Mouse (Mus musculus) embryo, embryonic 9.5 days (tissue): Measurements from ENCODE around the gene Snrpd3.
A peak's percentile ranks its signal among the peaks of the same experiment; 100 is the strongest.

Source experiments
- DNase-seq: peaks from one replicate; pipeline ENCODE4 v3.0.0-alpha.2; 2017; ENCODE audit errors: extremely low spot score

The Snrpd3 gene

DNA sequence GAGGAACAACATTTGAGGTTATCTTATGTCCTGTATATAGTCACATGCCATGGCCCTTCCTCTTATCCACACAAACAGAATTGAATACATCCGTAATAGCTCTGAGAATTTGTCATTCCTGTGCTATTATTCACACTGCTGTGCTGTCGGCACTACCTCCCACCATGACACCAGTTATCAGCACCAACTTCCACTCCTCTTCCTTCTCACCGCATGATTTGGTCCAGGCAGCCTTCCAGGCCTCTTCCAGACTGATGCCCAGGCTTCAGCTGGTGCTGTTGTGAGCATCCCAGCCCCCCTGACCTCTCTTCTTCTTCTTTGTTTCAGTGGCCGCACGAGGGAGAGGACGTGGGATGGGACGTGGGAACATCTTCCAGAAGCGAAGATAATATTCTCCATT is 17.6 kb downstream of the Snrpd3 start:
- no peak for DNase-seq

DNA sequence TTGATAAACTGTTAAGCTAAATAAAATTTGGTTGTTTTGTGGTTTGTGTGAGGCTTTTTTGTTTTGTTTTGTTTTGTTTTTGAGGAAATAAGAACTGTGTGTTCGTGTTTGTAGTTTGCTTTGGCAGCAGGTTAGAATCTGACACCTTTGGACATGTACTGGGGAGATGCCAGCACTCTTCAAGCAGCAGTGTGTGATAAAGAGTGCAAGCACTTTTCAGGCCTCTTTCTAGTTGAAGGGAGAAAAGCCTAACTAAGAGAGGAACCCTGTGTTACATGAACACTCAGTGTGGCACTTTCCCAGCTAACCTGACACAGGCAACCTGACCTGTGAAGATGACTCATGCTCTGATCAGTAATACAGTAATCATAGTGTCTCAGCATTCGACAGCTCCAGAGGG is 18.1 kb downstream of the Snrpd3 start:
- DNase-seq, result no peak

DNA sequence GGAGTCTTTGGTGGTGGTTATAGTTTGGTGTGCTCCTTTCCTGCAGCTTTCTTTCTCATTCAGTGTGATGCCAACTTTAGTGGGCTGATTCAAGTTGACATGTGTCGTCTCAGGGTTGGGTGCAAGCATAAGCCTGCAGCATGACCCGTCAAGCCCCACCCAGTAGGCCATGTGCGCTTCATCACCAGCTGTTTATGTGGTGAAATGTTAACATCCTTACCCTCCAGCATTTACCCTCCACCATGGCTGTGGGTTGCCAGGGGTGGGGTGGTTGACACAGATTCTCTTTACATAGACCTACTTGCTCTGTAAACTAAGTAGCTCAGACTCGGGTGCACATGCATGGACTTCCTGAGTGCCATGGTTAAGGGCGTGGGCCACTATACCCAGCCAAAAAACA is 18.8 kb downstream of the Snrpd3 start:
- no peak for DNase-seq

DNA sequence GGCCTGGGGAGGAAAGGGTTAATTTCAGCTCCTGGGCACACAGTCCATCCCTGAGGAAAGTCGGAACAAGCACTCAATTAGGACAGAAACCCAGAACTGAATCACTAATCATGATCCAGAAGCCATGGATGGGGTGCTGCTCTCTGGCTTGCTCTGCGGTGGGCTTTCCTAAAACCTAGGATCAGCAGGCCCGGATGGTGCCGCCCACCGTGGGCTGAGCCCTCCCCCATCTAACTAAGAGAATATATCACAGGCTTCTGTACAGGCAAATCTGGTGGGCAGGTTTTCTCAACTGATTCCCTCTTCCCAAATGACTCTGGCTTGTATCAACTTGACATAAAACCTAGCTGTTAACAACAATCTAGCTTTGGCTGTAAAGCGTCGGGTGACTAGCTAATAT is 30.6 kb downstream of the Snrpd3 start:
- no peak for DNase-seq

DNA sequence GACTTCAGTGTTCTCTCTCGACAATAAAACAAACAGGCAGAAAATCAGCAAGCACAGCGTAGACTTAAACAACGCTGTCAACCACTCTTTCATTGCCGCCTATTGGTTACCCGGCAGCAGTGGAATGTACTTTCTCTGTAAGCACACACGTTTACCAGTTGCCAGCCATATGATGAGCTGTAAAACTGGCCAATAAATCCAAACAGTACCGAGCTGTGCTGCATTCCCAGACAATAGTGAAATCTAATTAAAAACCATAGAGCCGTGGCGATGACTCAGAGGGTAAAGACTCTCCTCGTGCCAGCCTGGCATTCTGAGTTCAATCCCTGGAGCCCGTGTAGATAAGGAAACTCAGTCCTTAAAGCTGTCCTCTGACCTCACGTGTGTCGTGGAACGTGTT is 31.1 kb downstream of the Snrpd3 start:
- no peak for DNase-seq

DNA sequence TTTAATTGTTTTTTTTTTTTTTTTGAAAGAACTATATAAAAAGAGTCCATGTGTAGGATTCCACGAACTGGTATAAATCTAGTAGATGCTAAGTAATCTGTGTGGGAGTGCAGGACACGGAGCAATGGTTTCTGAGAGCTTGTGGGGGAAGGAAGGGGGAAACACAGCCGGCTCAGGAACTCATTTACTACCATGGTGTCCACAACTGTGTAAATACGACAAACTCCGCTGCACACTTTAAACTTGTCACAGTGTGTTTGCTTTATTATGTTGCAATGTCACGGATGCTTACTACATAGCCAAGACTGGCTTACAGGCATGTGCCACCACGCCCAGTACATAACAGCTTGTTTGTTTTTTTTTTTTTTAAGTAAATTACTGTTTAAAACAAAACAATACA is 32.5 kb downstream of the Snrpd3 start:
- DNase-seq, result no peak

DNA sequence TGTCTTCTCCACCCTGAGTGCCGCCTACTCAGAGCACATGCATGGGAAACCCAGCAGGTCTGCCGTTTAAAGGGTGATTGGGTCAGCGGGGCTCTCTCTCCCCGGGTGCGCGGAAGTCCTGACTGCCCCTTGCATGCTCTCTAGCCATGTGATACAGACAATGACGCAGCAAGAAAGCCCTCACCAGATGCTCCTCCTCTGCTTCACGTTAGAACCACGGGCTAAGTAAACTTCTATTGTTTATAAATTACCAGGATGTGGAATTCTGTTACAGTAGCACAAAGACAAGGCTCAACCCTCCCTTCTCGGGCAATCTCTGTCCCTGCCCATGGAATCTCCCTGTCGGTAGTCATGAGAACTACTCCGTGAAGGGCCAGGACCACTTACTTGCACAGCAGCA is 33.8 kb downstream of the Snrpd3 start:
- no peak for DNase-seq

DNA sequence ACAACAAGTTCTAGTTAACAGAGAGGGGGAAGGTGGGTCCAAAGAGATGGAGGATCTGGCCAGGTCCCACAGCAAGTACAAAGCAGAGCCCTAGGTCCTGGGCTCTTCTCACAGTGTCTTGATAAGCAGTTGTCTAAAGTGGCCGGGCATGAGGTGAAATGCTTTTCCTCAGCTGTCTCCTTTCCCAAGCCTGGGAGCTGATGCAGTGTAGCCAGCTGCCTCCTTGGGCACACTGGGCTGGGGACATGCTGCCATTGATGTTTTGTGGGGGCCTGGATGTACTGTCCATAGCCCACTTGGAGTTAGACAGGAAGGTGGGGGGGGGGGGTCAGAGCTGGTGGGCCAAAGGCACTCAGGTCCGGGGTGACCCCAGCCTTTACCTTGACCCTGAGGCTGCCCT is 34.8 kb downstream of the Snrpd3 start:
- DNase-seq, result no peak

DNA sequence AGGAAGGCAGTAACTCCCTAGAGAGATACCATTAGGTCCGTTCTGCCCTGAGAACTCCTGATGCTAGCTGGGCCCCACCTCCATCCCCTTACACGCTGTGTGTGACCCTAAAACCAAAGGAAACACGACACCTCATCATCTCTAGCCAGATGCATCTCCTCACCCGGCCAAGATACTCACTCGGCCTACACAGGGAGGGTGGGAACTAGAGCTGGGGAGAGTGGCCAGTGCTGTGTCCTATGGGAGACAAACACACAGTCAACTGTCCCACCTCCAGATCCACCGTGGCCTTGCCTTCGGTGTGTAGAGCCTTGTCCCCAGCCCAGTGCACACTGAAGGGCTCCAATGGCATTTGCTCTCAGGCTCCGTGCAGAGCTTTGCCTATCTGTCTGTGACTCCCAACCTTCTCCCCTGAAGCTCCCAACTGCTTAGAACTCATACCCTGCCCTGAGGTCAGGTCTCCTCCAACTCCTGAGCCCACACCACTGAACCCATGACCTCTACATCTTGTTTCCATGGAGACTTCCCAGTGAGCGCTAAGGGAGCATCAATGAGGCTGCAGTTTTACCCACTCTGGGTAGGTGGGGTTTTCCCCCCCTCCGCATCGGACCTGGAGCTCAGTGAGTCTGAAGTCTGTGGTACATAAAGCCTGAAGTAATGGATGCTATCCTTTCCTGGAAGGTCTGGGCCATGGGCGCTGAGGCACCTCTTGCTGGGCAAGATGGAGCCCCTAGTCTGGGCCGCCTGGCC is 35.5 kb downstream of the Snrpd3 start:
- no peak for DNase-seq

DNA sequence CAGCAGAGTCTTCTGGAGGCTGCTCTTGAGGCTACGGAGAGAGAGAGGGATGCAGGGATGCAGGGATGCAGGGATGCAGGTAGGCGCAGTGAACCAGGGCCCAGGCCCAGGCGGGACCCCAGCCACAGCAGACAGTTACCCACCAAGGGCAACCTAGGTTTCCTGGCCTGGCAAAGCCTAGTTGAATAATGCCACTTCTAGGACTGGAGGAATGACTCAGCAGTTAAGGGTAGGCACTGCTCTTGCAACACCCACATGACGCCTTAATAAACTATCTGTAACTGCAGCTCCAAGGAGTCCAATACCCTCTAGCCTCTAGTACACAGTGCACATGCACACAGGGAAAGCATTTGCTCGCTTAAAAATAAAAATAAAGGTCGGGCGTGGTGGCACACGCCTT is 36.7 kb downstream of the Snrpd3 start:
- no peak for DNase-seq

DNA sequence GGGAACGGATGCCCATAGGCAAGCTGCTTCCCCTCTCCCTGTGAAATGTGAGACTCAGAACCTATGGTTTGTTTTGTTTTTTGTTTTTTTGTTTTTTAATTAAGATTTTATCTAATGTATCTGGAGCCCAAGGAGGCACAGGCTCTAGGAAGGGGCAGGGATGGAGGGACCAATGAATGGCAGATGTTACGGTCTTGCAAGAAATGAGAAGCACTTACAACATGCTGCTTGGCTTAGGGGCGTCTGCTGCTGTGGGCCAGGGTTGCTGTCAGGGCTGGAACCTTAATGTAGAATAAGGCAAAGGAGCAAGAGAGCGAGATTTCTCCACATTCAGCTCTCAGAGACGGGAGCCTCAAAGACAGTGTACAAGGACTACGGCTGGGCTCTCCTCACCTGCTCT is 38.2 kb downstream of the Snrpd3 start:
- DNase-seq, result no peak

DNA sequence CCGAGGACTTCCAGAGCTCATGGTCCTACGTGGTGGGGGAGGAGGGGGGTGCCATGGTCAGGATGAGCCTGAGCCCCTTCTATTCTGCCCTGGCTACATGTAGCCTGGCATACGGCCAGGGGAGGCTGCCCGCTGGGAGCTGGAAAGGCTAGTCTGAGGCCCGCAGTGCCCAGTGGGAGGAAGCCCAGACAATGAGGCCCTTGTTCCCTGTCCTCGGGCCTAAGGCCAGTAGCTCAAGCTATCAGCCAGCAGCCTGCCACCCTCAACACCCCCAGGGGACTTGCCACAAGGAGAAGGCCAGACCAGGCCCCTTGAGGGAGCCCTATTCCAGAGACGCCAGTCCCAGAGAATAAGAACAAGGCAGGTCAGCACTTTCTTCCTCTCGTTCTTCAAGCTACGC is 38.7 kb downstream of the Snrpd3 start:
- no peak for DNase-seq

DNA sequence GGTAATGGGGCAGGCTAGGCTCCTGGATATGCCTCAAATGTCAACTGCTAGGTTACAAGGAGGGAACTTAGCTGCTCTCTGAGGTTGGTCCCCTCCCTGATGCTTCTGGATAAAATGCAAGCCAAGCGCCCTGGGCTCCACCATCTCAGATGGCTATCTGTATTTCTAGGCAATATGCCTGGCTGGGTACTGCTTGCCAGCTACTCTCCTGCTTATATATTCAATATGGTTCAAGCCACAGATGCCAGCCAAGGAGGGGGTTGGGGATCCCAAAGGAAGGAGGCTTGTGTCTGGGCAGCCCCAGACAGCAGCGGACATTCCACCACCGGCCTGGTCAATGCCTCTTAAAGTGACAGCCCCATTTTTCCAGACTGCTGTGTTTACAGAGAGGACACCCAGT is 41.2 kb downstream of the Snrpd3 start:
- no peak for DNase-seq

DNA sequence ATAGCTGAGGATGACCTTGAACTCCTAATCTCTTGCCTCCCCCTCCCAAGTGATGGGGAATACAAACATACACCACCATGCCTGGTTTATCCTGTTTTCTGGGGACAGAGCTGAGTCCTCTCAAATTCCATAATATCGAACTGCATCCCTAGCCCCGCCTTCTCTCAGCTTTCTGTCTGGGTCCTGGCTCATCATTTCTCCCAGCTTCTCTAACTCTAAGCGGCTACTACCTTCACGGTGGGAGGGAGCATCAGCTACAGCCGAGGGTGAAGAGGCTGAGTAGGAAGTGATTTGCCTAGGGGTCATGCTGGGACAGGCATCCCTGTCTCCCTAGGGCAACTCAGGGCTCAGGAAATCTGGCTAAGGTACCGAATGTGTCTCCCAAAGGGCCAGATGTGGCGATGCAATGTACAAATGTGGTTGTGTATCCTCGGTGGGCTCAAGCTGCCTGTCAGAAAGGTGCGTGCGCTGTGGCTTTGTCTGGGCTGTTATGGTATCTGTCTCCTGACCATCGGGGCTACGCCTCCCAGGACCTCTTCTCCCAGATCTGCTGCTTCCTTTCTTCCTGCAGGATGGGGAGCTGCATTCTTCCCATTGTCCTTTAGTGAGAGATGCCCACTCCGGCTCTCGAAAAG is 41.8 kb downstream of the Snrpd3 start:
- DNase-seq, result no peak

DNA sequence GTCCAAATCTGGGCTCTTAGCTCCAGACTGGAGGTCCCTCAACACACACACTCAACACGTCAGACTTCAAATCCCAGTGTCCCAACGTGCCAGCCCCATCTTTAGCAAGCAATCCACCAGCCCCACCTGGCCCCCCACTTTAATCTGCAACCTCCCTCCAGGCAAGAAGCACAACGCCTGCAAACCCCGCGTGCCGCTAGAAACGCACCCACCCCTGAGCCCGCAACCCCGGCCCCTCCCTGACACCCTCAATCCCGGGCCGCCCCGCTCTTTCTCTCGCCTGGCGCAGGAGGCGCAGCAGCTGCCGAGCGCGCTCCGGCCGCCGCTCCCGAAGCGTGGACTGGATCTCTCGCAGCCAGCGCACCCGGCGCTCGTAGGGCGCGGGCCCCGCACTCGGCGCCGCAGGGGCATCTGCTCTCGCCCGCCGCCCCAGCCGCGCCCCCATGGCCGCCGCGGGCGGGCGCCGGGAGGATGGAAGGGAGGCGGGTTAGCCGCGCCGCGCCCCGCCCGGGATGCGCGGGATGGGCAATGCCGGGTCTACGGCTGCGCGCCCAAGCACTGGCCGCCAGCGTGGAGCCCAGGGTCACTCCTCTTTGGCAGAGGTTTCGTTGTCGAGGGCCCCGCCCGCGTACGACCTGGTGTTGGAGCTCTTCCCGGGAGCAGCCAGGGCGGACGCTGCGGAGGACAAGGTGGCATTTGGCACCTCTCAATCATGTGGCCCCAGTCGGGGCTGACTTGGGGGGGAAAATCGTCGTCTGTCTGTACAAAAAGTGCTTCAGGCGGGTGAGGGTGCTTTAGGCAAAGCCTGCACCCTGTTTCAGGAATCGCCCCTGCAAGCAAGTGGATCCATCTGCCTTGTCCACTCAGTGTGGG is 42.6 kb downstream of the Snrpd3 start, which contains the start of gene Lrrc75b:
Lrrc75b (minus strand) TSS at position 655 of the 873 bp plus-strand sequence.
- peak; percentile 55 for DNase-seq

DNA sequence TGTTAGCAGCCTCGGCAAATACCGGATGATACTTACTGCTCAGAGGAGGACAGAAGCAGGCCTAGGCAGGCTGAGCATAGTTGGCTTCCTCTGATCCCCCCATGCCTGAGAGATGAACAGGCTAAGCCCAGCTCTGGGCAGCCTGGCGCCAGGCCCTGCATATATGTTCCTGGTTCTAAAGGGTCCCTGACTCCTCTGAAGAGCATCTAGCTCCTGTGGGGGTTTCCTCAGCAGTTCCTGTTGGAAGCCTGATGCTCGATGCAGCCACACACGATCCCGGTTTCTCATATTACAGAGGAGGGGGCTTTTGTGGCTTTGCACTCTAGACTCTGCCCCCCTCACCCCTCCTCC is 43.2 kb downstream of the Snrpd3 start:
- DNase-seq, result peak; percentile 47

DNA sequence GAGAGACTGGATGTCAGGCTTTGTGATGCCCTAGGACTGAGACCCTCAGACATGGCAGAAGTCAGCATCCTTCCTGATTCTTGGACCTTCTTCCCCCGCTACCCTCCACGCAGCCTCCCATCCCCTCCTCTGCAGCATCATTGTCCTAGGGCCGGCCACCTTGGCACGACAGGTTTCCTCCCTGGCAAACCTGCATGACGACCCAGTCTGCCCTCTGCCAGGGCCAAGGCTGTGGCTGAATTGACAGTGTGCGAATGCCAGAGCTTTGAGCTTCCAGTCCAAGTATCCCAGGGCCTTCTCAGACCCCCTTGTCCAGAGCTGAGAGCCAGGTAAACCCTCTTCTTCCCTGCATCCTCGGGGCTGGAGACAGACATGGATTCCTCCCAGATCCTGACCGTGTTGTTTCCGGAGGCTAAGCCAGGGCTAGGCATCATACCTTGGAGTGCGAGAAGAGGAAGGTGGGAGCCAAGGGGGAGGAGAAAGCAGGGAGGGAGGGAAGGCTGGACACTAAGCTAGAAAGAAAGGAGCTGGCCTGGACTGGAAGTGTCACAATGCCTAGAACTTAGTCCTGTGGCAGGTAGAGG is 43.8 kb downstream of the Snrpd3 start, which contains the start of gene Ggt1:
Ggt1 (plus strand) TSS at position 534 of the 584 bp plus-strand sequence.
- DNase-seq, result no peak

DNA sequence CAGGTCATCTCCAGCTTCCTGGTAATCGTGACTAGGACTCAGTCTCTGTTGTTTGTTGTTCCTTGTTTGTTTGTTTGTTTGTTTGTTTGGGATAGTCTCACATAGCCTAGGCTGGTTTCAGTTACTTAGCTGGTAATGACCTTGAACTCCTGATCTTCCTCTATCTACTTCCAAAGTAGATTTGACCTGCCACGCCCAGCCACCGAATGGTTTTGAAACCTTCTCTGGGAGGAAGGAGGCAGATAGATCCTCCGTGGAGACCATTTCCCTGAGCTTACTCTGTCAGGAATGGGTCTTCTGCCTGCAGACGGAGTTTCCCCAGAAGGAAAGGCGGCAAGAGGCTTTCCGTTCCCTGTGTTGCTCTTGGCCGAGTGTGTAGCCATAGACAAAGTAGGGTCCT is 45.2 kb downstream of the Snrpd3 start:
- DNase-seq, result no peak

DNA sequence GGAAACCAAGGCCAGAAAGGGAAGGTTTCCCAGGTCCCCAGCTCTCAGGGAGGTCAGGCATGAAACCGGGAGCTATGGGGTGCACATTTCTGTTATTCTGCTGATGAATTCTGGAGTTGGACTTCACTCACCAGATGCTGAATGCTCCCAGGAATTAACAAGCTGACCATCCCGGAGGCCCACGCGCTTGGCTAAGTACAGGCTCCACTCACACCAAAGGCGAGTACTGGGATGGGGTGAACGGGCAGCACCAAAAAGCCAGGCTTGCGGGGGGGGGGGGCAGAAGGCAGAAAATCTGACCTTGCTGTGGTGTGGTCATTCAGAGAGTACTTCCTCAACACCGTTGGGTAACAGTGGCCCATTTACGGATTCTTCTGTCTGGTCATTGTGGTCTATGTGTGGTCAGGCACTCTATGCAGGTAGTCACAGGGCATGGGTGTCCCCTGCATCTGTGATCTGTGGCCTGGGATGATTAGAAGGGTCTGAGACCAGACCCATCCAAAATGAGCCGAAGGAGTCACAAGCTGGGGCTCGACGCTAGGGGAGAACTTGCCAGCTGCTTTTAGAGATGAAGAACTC is 47.4 kb downstream of the Snrpd3 start:
- DNase-seq, result no peak

DNA sequence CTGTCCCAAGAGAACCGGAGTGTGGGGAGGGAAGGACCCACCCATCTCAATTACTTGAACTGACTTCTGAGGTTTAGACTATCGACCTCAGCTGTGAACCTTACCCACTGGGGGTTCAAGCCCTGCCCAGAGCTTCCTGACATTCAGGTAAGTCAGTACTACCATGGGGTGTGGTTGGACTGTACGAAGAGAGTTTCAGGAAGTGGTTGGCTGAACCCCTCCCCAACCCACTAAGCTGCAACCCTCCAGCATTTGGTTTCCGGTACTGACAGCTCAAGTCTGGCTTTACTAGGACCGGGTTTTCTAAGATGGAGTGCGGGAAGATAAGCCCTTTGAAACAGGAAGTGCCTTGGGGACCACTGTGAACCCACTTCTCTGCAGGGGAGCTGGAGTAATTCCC is 48.1 kb downstream of the Snrpd3 start:
- no peak for DNase-seq

DNA sequence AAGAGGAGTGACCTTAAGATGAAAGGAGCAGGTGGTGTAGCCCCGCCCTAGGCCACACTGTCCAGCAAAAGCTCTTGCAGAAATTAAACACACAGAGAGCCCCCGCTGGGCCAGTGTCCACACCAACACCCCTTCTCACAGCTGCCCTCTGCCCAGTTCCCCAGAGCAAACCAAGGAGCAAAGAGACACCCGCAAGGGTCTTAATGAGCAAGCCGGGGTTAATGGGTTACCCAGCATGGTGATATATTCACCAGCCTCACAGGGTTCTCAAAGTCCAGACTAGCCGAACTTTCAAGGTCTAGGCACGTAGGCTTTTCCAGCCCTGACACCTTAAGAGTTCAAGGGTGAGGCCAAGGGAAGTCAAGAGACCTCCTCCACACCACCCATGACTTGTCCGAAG is 48.6 kb downstream of the Snrpd3 start:
- DNase-seq, result no peak

DNA sequence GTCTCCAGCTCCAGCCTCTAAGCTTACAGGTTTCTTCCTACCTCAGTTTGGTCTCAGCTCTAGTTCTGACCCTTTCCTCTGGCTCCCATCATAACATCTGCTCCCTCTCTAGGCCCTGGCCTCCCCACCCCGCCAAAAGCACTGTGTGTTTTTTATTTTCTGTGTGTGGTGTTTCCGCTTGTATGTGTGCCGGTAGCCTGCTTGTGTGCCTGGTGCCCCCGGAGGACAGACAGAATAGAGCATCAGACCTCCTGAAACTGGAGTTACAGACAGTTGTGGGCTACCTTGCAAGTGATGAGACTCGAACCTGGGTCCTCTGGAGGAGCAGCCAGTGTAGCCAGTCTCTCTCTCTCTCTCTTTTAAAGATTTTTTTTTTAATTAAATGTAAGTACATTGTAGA is 49.0 kb downstream of the Snrpd3 start:
- DNase-seq, result no peak
